Comparison of ENCODE assay signal across 20 mouse cellular contexts in genomic region chr19:44207079-44207478, GRCm38 (mm10). TPM values are rescaled to one million over a fixed set of nuclear protein-coding genes. Genes with fewer than 3 reads are reported as not detected.
DNase-seq lines count a peak whose midpoint lies in the region; ATAC-seq and TF ChIP-seq lines count a peak whose summit lies in the region.
"Had no signal": no experiment of that assay in that cellular context is flagged by ENCODE, and none has a peak within 500 bp of the region (broad histone marks: within the 10 kb centered on the region; RNA-seq: fewer than 3 reads in every experiment).

No protein-coding gene starts in this region.

- no peaks in the 10 kb centered on the region for H3K36me3 ChIP-seq in lung, postnatal 0 days (ENCODE audit: insufficient read depth, low read length)
- H3K36me3 ChIP-seq in stomach, postnatal 0 days (ENCODE audit: control insufficient read depth, insufficient read depth, low read length) = no peaks in the 10 kb centered on the region
- H3K36me3 ChIP-seq: embryonic facial prominence, embryonic 12.5 days; lung, embryonic 15.5 days; midbrain, embryonic 15.5 days had no signal

- H3K27ac ChIP-seq in lung, postnatal 0 days (ENCODE audit: low read length) = no peak overlapping the region
- H3K27ac ChIP-seq in stomach, postnatal 0 days (replicated peaks) = no peak overlapping the region
- H3K27ac ChIP-seq: embryonic facial prominence, embryonic 12.5 days; lung, embryonic 15.5 days; midbrain, embryonic 15.5 days had no signal

- no peaks in the 10 kb centered on the region for H3K9me3 ChIP-seq in lung, postnatal 0 days (ENCODE audit: low read length)
- no peaks in the 10 kb centered on the region for H3K9me3 ChIP-seq in stomach, postnatal 0 days (ENCODE audit: control insufficient read depth, low read length)
- H3K9me3 ChIP-seq: embryonic facial prominence, embryonic 12.5 days; lung, embryonic 15.5 days; midbrain, embryonic 15.5 days had no signal

- no peak overlapping the region for H3K9ac ChIP-seq in lung, postnatal 0 days (replicated peaks; ENCODE audit: low read depth)
- H3K9ac ChIP-seq in stomach, postnatal 0 days (ENCODE audit: low read length) = no peak overlapping the region
- H3K9ac ChIP-seq: embryonic facial prominence, embryonic 12.5 days; forebrain, postnatal 0 days; lung, embryonic 15.5 days; midbrain, embryonic 15.5 days had no signal

- H3K27me3 ChIP-seq in lung, postnatal 0 days (replicated peaks; ENCODE audit: insufficient read depth, low read length) = no peaks in the 10 kb centered on the region
- H3K27me3 ChIP-seq in stomach, postnatal 0 days (ENCODE audit: control insufficient read depth, insufficient read depth, low read length) = no peaks in the 10 kb centered on the region
- H3K27me3 ChIP-seq: embryonic facial prominence, embryonic 12.5 days; lung, embryonic 15.5 days; midbrain, embryonic 15.5 days had no signal

- H3K4me1 ChIP-seq in lung, postnatal 0 days (ENCODE audit: insufficient read depth, low read depth, low read length) = no peaks in the 10 kb centered on the region
- H3K4me1 ChIP-seq in stomach, postnatal 0 days (replicated peaks; ENCODE audit: control insufficient read depth, insufficient read depth) = no peaks in the 10 kb centered on the region
- H3K4me1 ChIP-seq: embryonic facial prominence, embryonic 12.5 days; lung, embryonic 15.5 days; midbrain, embryonic 15.5 days had no signal

- no peak overlapping the region for H3K4me3 ChIP-seq in lung, postnatal 0 days (ENCODE audit: low read depth, low read length)
- no peak overlapping the region for H3K4me3 ChIP-seq in stomach, postnatal 0 days (ENCODE audit: low read depth, low read length)
- H3K4me3 ChIP-seq: embryonic facial prominence, embryonic 12.5 days; lung, embryonic 15.5 days; midbrain, embryonic 15.5 days had no signal

- no peak for ATAC-seq in lung, postnatal 0 days
- ATAC-seq in stomach, postnatal 0 days (ENCODE audit: low FRiP score, low TSS enrichment) = no peak
- ATAC-seq: forebrain, postnatal 0 days; midbrain, embryonic 15.5 days had no signal

- intact Hi-C loops in heart, postnatal 36 days (cut with DNase I) = no loop called here

- 65% methylated on average over 2 of the region's 2 CpGs for WGBS in lung, postnatal 0 days
- WGBS in stomach, postnatal 0 days = 70% methylated on average over 2 of the region's 2 CpGs

- peak; percentile 21; the same call in 1 of the 2 replicates for TF ChIP-seq CTCF in lung, postnatal 0 days (IDR thresholded peaks at IDR 0.05)
- TF ChIP-seq CTCF in stomach, postnatal 0 days (IDR thresholded peaks at IDR 0.05; ENCODE audit: low read depth) = peak; percentile 32

- peak; percentile 31 for DNase-seq in heart, adult 11 months
- DNase-seq in heart, postnatal 36 days = no peak
- DNase-seq in lung, postnatal 0 days (ENCODE audit: low spot score) = no peak
- no peak for DNase-seq in lung, postnatal 36 days
- DNase-seq in NIH3T3 (ENCODE audit: low read depth) = peak; percentile 29
- no peak for DNase-seq in stomach, postnatal 0 days (ENCODE audit: low spot score)
- DNase-seq in adipocyte (ENCODE audit: low spot score) = no peak
- no peak for DNase-seq in cerebellum, adult 18-20 months
- DNase-seq: cerebellum, postnatal 36 days; forebrain, postnatal 0 days; kidney, adult 8-10 months; kidney, postnatal 4 days had no signal

- TF ChIP-seq EP300 in lung, postnatal 0 days (IDR thresholded peaks at IDR 0.05) = no peak
- no peak for TF ChIP-seq EP300 in stomach, postnatal 0 days (optimal IDR thresholded peaks at IDR 0.05)

- no peak overlapping the region for H3K4me2 ChIP-seq in lung, postnatal 0 days (replicated peaks; ENCODE audit: low read depth, low read length)
- no peak overlapping the region for H3K4me2 ChIP-seq in stomach, postnatal 0 days (replicated peaks; ENCODE audit: low read depth)
- H3K4me2 ChIP-seq: embryonic facial prominence, embryonic 12.5 days; lung, embryonic 15.5 days; midbrain, embryonic 15.5 days had no signal

RNA-seq across cellular contexts. Expression of gene Scd3, which starts 4.0 kb away (rescaled TPM):
- not detected for total RNA-seq in heart, postnatal 36 days (2021)
- 0.50 and 0.60 TPM in 2 replicates for polyA plus RNA-seq in lung, postnatal 0 days (2015; fragmentation: Nextera tagmentation; extraction: Ambion mirVana)
- 0.05 and 0.10 TPM in 2 replicates for polyA plus RNA-seq in stomach, postnatal 0 days (2015; fragmentation: Nextera tagmentation; extraction: Ambion mirVana)
- total RNA-seq: gastrocnemius, adult 18-20 months; neutrophil, adult 5-6 weeks had no signal

RNA-seq across cellular contexts. Expression of gene Pkd2l1, which starts 14.8 kb away (rescaled TPM):
- total RNA-seq in heart, postnatal 36 days (2021) = not detected
- 0.04 and 0.05 TPM in 2 replicates for polyA plus RNA-seq in lung, postnatal 0 days (2015; fragmentation: Nextera tagmentation; extraction: Ambion mirVana)
- not detected in 2 replicates for polyA plus RNA-seq in stomach, postnatal 0 days (2015; fragmentation: Nextera tagmentation; extraction: Ambion mirVana)
- total RNA-seq: gastrocnemius, adult 18-20 months; hematopoietic stem cell, adult 5-6 weeks; megakaryocyte, adult 5-6 weeks; neutrophil, adult 5-6 weeks had no signal
- polyA plus RNA-seq: embryonic facial prominence, embryonic 12.5 days; heart, embryonic 14.5 days had no signal

Comparison
In these comparisons a context has a peak if more than half of its experiments do, and no peak if none do; other contexts are left out.
1. DNase-seq: peak in heart, adult 11 months (single experiment) and NIH3T3 (single experiment); none in heart, postnatal 36 days (0 of 2), lung, postnatal 0 days (single experiment), lung, postnatal 36 days (single experiment), stomach, postnatal 0 days (single experiment), adipocyte (single experiment) and cerebellum, adult 18-20 months (0 of 2).